Mouse (Mus musculus): Measurements from ENCODE around the gene Fshr. TPM values are rescaled to one million over a fixed set of nuclear protein-coding genes. Genes with fewer than 3 reads are reported as not detected.
"Not testable (repeated sequence)": the region's sequence is repeated elsewhere in the genome, so short reads cannot be mapped to it uniquely, and the experiment has no call there.

The Fshr gene
- polyA plus RNA-seq, 1 experiment from 2014 or later: 0.27 TPM

DNA sequence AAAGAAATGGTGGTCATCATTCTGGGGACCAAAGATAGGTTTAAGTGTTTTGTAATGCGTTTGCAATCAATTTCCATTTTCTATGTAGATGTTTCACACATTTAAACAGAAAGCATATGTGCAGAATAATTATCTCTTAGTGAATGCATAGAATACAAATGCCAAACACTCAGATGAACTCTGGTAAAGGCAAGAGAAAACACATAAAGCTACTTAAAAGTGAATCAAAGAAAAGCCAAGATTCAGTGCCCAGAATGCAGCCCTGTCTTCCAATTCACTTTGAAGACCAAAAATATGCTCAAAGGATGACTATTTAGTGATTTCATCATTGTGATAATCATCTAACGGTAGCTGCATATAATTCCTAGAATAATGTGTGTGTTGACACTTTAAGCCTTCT lies 81.2 kb downstream of the Fshr start:
- H3K9ac ChIP-seq (ENCODE audit: low read length): no peak overlapping the region
- H3K4me1 ChIP-seq (ENCODE audit: control insufficient read depth in 2 of 2, insufficient read depth in 2 of 2, low read length in 2 of 2): no peaks in the 10 kb centered on the region
- no peaks in the 10 kb centered on the region for H3K36me3 ChIP-seq (ENCODE audit: control insufficient read depth, insufficient read depth, low read length)
- no peaks in the 10 kb centered on the region for H3K27me3 ChIP-seq (ENCODE audit: control insufficient read depth, insufficient read depth, low read length)
- 78% methylated on average over 2 of the region's 2 CpGs for WGBS
- no peak overlapping the region for H3K4me3 ChIP-seq (ENCODE audit: control insufficient read depth in 1 of 2, insufficient read depth in 1 of 2, low read depth in 1 of 2, low read length in 2 of 2)
- no peaks in the 10 kb centered on the region for H3K9me3 ChIP-seq (ENCODE audit: control insufficient read depth, low read length)
- ATAC-seq (ENCODE audit: insufficient number of reproducible peaks, insufficient read depth, low FRiP score, low read depth): no peak
- H3K27ac ChIP-seq (replicated peaks in 1 of 2; ENCODE audit: control insufficient read depth in 1 of 2, insufficient read depth in 1 of 2, low read depth in 2 of 2, low read length in 2 of 2): no peak overlapping the region
- H3K4me2 ChIP-seq (ENCODE audit: low read length): no peak overlapping the region

DNA sequence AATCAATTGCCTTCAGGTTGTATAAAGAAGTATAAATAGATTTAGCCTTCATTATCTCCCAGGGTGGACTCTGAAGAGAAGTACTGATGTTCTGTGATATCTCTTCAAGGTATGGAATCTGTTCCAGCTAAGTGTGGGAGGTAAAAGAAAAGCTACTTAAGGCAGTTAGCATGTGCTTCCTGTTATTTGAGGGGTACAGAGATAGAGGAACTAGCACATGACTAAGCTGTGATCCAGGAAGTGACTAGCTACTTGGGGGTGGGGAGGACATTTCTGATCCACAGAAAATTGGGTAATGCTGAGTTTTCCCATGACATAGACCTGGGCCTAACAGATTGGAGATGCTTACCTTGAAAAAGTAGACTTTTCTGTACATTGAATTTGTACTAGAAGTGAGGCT lies 86.5 kb downstream of the Fshr start:
- Histone ChIP-seq H3K27me3 (ENCODE audit: control insufficient read depth, insufficient read depth, low read length) (no peaks in the 10 kb centered on the region), H3K9ac (ENCODE audit: low read length) (no peak overlapping the region), H3K4me1 (ENCODE audit: control insufficient read depth in 2 of 2, insufficient read depth in 2 of 2, low read length in 2 of 2) (no peaks in the 10 kb centered on the region), H3K4me3 (ENCODE audit: control insufficient read depth in 1 of 2, insufficient read depth in 1 of 2, low read depth in 1 of 2, low read length in 2 of 2) (no peak overlapping the region), H3K9me3 (ENCODE audit: control insufficient read depth, low read length) (no peaks in the 10 kb centered on the region), H3K4me2 (ENCODE audit: low read length) (no peak overlapping the region), H3K36me3 (ENCODE audit: control insufficient read depth, insufficient read depth, low read length) (no peaks in the 10 kb centered on the region), H3K27ac (replicated peaks in 1 of 2; ENCODE audit: control insufficient read depth in 1 of 2, insufficient read depth in 1 of 2, low read depth in 2 of 2, low read length in 2 of 2) (no peak overlapping the region)
- no peak for ATAC-seq (ENCODE audit: insufficient number of reproducible peaks, insufficient read depth, low FRiP score, low read depth)

DNA sequence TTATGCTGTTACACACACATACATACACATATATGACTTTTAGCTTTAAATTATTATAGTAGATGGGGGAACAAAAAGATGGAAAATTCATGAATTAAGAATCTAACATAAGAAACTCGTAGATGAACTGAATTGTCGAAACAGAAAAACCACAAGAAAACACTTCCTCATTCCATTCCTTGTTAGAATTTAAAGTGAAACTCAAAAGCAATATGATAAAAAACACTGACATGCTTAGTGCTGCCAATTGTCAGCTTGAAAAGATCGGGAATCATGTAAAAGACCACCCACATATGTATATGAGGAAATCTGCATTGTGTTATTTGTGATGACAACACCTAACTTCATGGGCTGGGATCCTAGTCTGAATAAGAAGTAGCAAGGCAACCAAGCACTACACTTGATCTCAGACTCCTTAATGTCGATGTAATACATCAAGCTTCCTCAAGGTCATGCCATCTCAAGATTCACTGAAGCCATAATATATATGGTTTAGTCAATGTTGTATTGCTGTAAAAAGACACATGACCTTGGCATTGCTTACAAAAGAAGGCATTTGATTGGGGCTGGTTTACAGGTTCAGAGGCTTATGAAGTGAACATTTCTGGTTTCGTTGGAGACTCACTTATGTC lies 99.6 kb downstream of the Fshr start:
- Histone ChIP-seq H3K9ac (ENCODE audit: low read length) (no peak overlapping the region), H3K4me3 (ENCODE audit: control insufficient read depth in 1 of 2, insufficient read depth in 1 of 2, low read depth in 1 of 2, low read length in 2 of 2) (no peak overlapping the region), H3K4me1 (ENCODE audit: control insufficient read depth in 2 of 2, insufficient read depth in 2 of 2, low read length in 2 of 2) (no peaks in the 10 kb centered on the region), H3K4me2 (ENCODE audit: low read length) (no peak overlapping the region), H3K27ac (replicated peaks in 1 of 2; ENCODE audit: control insufficient read depth in 1 of 2, insufficient read depth in 1 of 2, low read depth in 2 of 2, low read length in 2 of 2) (no peak overlapping the region), H3K27me3 (ENCODE audit: control insufficient read depth, insufficient read depth, low read length) (no peaks in the 10 kb centered on the region), H3K9me3 (ENCODE audit: control insufficient read depth, low read length) (no peaks in the 10 kb centered on the region), H3K36me3 (ENCODE audit: control insufficient read depth, insufficient read depth, low read length) (no peaks in the 10 kb centered on the region)
- WGBS: 75% methylated on average over 5 of the region's 5 CpGs
- no peak for ATAC-seq (ENCODE audit: insufficient number of reproducible peaks, insufficient read depth, low FRiP score, low read depth)

- not testable (repeated sequence) for H3K36me3 ChIP-seq (ENCODE audit: control insufficient read depth, insufficient read depth, low read length); H3K9me3 ChIP-seq (ENCODE audit: control insufficient read depth, low read length); H3K9ac ChIP-seq (ENCODE audit: low read length); H3K27ac ChIP-seq (replicated peaks in 1 of 2; ENCODE audit: control insufficient read depth in 1 of 2, insufficient read depth in 1 of 2, low read depth in 2 of 2, low read length in 2 of 2); ATAC-seq (ENCODE audit: insufficient number of reproducible peaks, insufficient read depth, low FRiP score, low read depth); H3K4me1 ChIP-seq (ENCODE audit: control insufficient read depth in 2 of 2, insufficient read depth in 2 of 2, low read length in 2 of 2); H3K27me3 ChIP-seq (ENCODE audit: control insufficient read depth, insufficient read depth, low read length); H3K4me3 ChIP-seq (ENCODE audit: control insufficient read depth in 1 of 2, insufficient read depth in 1 of 2, low read depth in 1 of 2, low read length in 2 of 2); H3K4me2 ChIP-seq (ENCODE audit: low read length)
- WGBS: 66% methylated on average over 1 of the region's 1 CpGs
Measured at GRCm38 (mm10) chr17:89099733-89100132, 100.7 kb downstream of the Fshr start.

DNA sequence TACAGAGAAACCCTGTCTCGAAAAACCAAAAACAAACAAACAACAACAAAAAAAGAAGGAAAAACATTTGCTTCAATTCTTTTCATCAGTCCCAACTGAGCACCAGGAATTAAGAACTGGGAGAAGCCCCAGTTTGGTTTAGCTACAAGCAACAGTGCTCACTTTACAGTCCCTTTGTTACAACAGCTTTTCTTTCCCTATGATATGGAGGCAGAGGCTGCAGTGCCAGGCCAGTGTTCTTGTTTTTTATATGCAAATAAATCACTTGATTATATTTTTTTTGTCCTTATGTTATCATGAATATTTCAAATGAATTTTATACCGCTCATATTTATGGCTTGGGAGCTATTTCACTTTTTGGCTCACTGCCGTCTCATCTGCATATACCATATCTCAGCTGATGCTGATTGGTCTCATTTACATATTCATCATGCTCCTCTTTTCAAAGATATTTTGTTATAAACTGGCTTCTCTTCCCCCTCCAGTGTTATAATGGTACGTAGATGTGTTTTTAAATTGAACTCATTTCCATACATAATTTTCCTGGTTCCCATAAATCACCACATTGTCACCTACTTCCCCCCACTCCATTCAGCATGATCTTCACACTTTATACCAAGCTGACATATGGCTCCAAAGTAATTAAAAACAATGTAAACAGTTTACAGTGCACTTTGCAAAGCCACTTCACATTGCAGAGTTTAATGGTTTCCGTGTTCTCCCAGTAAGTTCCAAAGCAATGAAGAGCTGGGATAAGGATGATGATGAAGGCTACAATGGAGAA lies 110.6 kb downstream of the Fshr start:
- Histone ChIP-seq H3K36me3 (ENCODE audit: control insufficient read depth, insufficient read depth, low read length) (no peaks in the 10 kb centered on the region), H3K4me3 (ENCODE audit: control insufficient read depth in 1 of 2, insufficient read depth in 1 of 2, low read depth in 1 of 2, low read length in 2 of 2) (no peak overlapping the region), H3K27me3 (ENCODE audit: control insufficient read depth, insufficient read depth, low read length) (no peaks in the 10 kb centered on the region), H3K9me3 (ENCODE audit: control insufficient read depth, low read length) (no peaks in the 10 kb centered on the region), H3K4me1 (ENCODE audit: control insufficient read depth in 2 of 2, insufficient read depth in 2 of 2, low read length in 2 of 2) (no peaks in the 10 kb centered on the region), H3K9ac (ENCODE audit: low read length) (no peak overlapping the region), H3K4me2 (ENCODE audit: low read length) (no peak overlapping the region), H3K27ac (replicated peaks in 1 of 2; ENCODE audit: control insufficient read depth in 1 of 2, insufficient read depth in 1 of 2, low read depth in 2 of 2, low read length in 2 of 2) (no peak overlapping the region)
- WGBS: 83% methylated on average over 5 of the region's 5 CpGs
- no peak for ATAC-seq (ENCODE audit: insufficient number of reproducible peaks, insufficient read depth, low FRiP score, low read depth)

- no peak overlapping the region for H3K4me3 ChIP-seq (ENCODE audit: control insufficient read depth in 1 of 2, insufficient read depth in 1 of 2, low read depth in 1 of 2, low read length in 2 of 2)
- H3K4me1 ChIP-seq (ENCODE audit: control insufficient read depth in 2 of 2, insufficient read depth in 2 of 2, low read length in 2 of 2): no peaks in the 10 kb centered on the region
- no peak overlapping the region for H3K4me2 ChIP-seq (ENCODE audit: low read length)
- no peak overlapping the region for H3K9ac ChIP-seq (ENCODE audit: low read length)
- ATAC-seq (ENCODE audit: insufficient number of reproducible peaks, insufficient read depth, low FRiP score, low read depth): no peak
- 52% methylated on average over 2 of the region's 2 CpGs for WGBS
- no peaks in the 10 kb centered on the region for H3K27me3 ChIP-seq (ENCODE audit: control insufficient read depth, insufficient read depth, low read length)
- no peak overlapping the region for H3K27ac ChIP-seq (replicated peaks in 1 of 2; ENCODE audit: control insufficient read depth in 1 of 2, insufficient read depth in 1 of 2, low read depth in 2 of 2, low read length in 2 of 2)
- no peaks in the 10 kb centered on the region for H3K9me3 ChIP-seq (ENCODE audit: control insufficient read depth, low read length)
- no peaks in the 10 kb centered on the region for H3K36me3 ChIP-seq (ENCODE audit: control insufficient read depth, insufficient read depth, low read length)
Measured at GRCm38 (mm10) chr17:89082897-89083296, 117.6 kb downstream of the Fshr start.

DNA sequence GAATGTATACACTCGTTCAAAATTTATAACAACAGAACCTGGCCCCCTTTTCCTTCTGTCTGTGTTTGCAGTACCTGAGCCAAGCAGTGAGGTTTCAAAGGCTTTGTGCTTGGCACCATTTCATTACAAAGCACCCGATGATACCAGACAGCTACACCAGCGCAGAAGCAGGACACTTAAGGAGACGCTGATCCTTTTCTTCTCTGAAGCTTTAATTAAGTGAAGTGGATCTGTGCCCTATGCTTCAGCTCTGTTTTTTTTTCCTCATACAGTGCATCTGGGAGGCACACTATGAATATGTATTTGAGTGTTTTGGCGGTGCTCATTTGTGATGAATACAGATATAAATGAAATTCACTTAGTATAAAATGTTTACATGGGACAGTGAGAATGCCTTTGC lies 120.8 kb downstream of the Fshr start:
- Histone ChIP-seq H3K27ac (replicated peaks in 1 of 2; ENCODE audit: control insufficient read depth in 1 of 2, insufficient read depth in 1 of 2, low read depth in 2 of 2, low read length in 2 of 2) (no peak overlapping the region), H3K9me3 (ENCODE audit: control insufficient read depth, low read length) (no peaks in the 10 kb centered on the region), H3K36me3 (ENCODE audit: control insufficient read depth, insufficient read depth, low read length) (no peaks in the 10 kb centered on the region), H3K4me1 (ENCODE audit: control insufficient read depth in 2 of 2, insufficient read depth in 2 of 2, low read length in 2 of 2) (no peaks in the 10 kb centered on the region), H3K4me2 (ENCODE audit: low read length) (no peak overlapping the region), H3K27me3 (ENCODE audit: control insufficient read depth, insufficient read depth, low read length) (no peaks in the 10 kb centered on the region), H3K9ac (ENCODE audit: low read length) (no peak overlapping the region), H3K4me3 (ENCODE audit: control insufficient read depth in 1 of 2, insufficient read depth in 1 of 2, low read depth in 1 of 2, low read length in 2 of 2) (no peak overlapping the region)
- 74% methylated on average over 5 of the region's 5 CpGs for WGBS
- ATAC-seq (ENCODE audit: insufficient number of reproducible peaks, insufficient read depth, low FRiP score, low read depth): no peak
